In genomic region chr7:28822993-28823903, GRCm38 (mm10) we compare ENCODE assay signal across 10 mouse cellular contexts. TPM values are rescaled to one million over a fixed set of nuclear protein-coding genes. Genes with fewer than 3 reads are reported as not detected.
DNase-seq lines count a peak whose midpoint lies in the region; ATAC-seq and TF ChIP-seq lines count a peak whose summit lies in the region.
"Had no signal": no experiment of that assay in that cellular context is flagged by ENCODE, and none has a peak within 500 bp of the region (broad histone marks: within the 10 kb centered on the region; RNA-seq: fewer than 3 reads in every experiment).

No protein-coding gene starts in this region.

- H3K4me3 ChIP-seq in forebrain, embryonic 13.5 days: no peak overlapping the region
- H3K4me3 ChIP-seq in forebrain, postnatal 0 days (ENCODE audit: low read depth, low read length): no peak overlapping the region
- no peak overlapping the region for H3K4me3 ChIP-seq in lung, embryonic 16.5 days (ENCODE audit: low read length)
- H3K4me3 ChIP-seq in hindbrain, embryonic 13.5 days: no peak overlapping the region
- H3K4me3 ChIP-seq in midbrain, postnatal 0 days (ENCODE audit: low read depth, low read length): no peak overlapping the region

- H3K4me2 ChIP-seq in forebrain, embryonic 13.5 days: no peak overlapping the region
- H3K4me2 ChIP-seq in forebrain, postnatal 0 days (ENCODE audit: low read depth): no peak overlapping the region
- no peak overlapping the region for H3K4me2 ChIP-seq in lung, embryonic 16.5 days (ENCODE audit: low read depth, low read length)
- H3K4me2 ChIP-seq in hindbrain, embryonic 13.5 days: no peak overlapping the region
- no peak overlapping the region for H3K4me2 ChIP-seq in midbrain, postnatal 0 days (ENCODE audit: low read depth, low read length, poor library complexity, severe bottlenecking)

- peak overlapping the region; percentile 22; the same call in 1 of the 2 replicates for H3K27ac ChIP-seq in forebrain, embryonic 13.5 days
- no peak overlapping the region for H3K27ac ChIP-seq in forebrain, postnatal 0 days (ENCODE audit: low read depth, low read length)
- peak overlapping the region; percentile 96 for H3K27ac ChIP-seq in lung, embryonic 16.5 days (ENCODE audit: low read length)
- H3K27ac ChIP-seq in hindbrain, embryonic 13.5 days: peak overlapping the region; percentile 9; the same call in 1 of the 2 replicates
- H3K27ac ChIP-seq in midbrain, postnatal 0 days (ENCODE audit: low read depth, low read length): no peak overlapping the region

- no peak for TF ChIP-seq CTCF in forebrain, postnatal 0 days (IDR thresholded peaks at IDR 0.05; ENCODE audit: low read depth)
- TF ChIP-seq CTCF in midbrain, postnatal 0 days (IDR thresholded peaks at IDR 0.05): no peak

- H3K9ac ChIP-seq in forebrain, embryonic 13.5 days: no peak overlapping the region
- no peak overlapping the region for H3K9ac ChIP-seq in forebrain, postnatal 0 days
- H3K9ac ChIP-seq in lung, embryonic 16.5 days (ENCODE audit: low read length): no peak overlapping the region
- no peak overlapping the region for H3K9ac ChIP-seq in hindbrain, embryonic 13.5 days
- H3K9ac ChIP-seq in midbrain, postnatal 0 days (replicated peaks; ENCODE audit: low read length, poor library complexity, severe bottlenecking): 0 out of 2 replicates have a peak overlapping the region, but pooled peaks have one; percentile 13

- WGBS in forebrain, embryonic 13.5 days: 59% methylated on average over 10 of the region's 10 CpGs
- 59% methylated on average over 10 of the region's 10 CpGs for WGBS in forebrain, postnatal 0 days
- WGBS in lung, embryonic 16.5 days: 48% methylated on average over 10 of the region's 10 CpGs
- WGBS in hindbrain, embryonic 13.5 days: 66% methylated on average over 10 of the region's 10 CpGs
- WGBS in midbrain, postnatal 0 days: 56% methylated on average over 10 of the region's 10 CpGs

- peaks cover 49% of the 10 kb centered on the region for H3K36me3 ChIP-seq in forebrain, embryonic 13.5 days (ENCODE audit: poor library complexity, severe bottlenecking)
- H3K36me3 ChIP-seq in forebrain, postnatal 0 days (ENCODE audit: insufficient read depth): peaks cover 48% of the 10 kb centered on the region
- H3K36me3 ChIP-seq in lung, embryonic 16.5 days (ENCODE audit: control insufficient read depth, insufficient read depth, low read length): peaks cover 39% of the 10 kb centered on the region
- peaks cover 47% of the 10 kb centered on the region for H3K36me3 ChIP-seq in hindbrain, embryonic 13.5 days
- H3K36me3 ChIP-seq in midbrain, postnatal 0 days (ENCODE audit: insufficient read depth, low read length): peaks cover 31% of the 10 kb centered on the region

- no peak for DNase-seq in forebrain, postnatal 0 days
- DNase-seq in lung, postnatal 14 days: no peak
- no peak for DNase-seq in midbrain, postnatal 0 days (ENCODE audit: low spot score)
- no peak for DNase-seq in cerebellum, adult 8-10 months
- no peak for DNase-seq in layer of hippocampus, adult 11-12 months (ENCODE audit: low spot score)

- ATAC-seq in forebrain, embryonic 13.5 days: no peak
- ATAC-seq in forebrain, postnatal 0 days: no peak
- ATAC-seq in lung, embryonic 16.5 days (ENCODE audit: low read depth): no peak
- ATAC-seq in hindbrain, embryonic 13.5 days (ENCODE audit: low FRiP score): no peak
- no peak for ATAC-seq in midbrain, postnatal 0 days (ENCODE audit: low FRiP score)

- H3K4me1 ChIP-seq in forebrain, embryonic 13.5 days: peaks cover 25% of the 10 kb centered on the region
- 0 out of 2 replicates have a peak, but pooled peaks cover 4% of the 10 kb centered on the region for H3K4me1 ChIP-seq in forebrain, postnatal 0 days (ENCODE audit: insufficient read depth)
- H3K4me1 ChIP-seq in lung, embryonic 16.5 days (replicated peaks; ENCODE audit: control insufficient read depth, insufficient read depth, low read length): peaks cover 25% of the 10 kb centered on the region
- H3K4me1 ChIP-seq in hindbrain, embryonic 13.5 days (replicated peaks): peaks cover 45% of the 10 kb centered on the region
- peaks cover 6% of the 10 kb centered on the region; the same call in 1 of the 2 replicates for H3K4me1 ChIP-seq in midbrain, postnatal 0 days (ENCODE audit: insufficient read depth, low read length)

- H3K9me3 ChIP-seq in forebrain, embryonic 13.5 days (replicated peaks): no peaks in the 10 kb centered on the region
- H3K9me3 ChIP-seq in forebrain, postnatal 0 days (ENCODE audit: low read length): no peaks in the 10 kb centered on the region
- no peaks in the 10 kb centered on the region for H3K9me3 ChIP-seq in lung, embryonic 16.5 days (ENCODE audit: control insufficient read depth, low read length)
- H3K9me3 ChIP-seq in hindbrain, embryonic 13.5 days: no peaks in the 10 kb centered on the region
- no peaks in the 10 kb centered on the region for H3K9me3 ChIP-seq in midbrain, postnatal 0 days (ENCODE audit: low read length)

- H3K27me3 ChIP-seq in forebrain, embryonic 13.5 days: no peaks in the 10 kb centered on the region
- H3K27me3 ChIP-seq in forebrain, postnatal 0 days (ENCODE audit: insufficient read depth, low read length): no peaks in the 10 kb centered on the region
- no peaks in the 10 kb centered on the region for H3K27me3 ChIP-seq in lung, embryonic 16.5 days (ENCODE audit: control insufficient read depth, insufficient read depth, low read depth, low read length)
- H3K27me3 ChIP-seq in hindbrain, embryonic 13.5 days: no peaks in the 10 kb centered on the region
- H3K27me3 ChIP-seq in midbrain, postnatal 0 days (ENCODE audit: insufficient read depth, low read length): no peaks in the 10 kb centered on the region

RNA-seq across cellular contexts. Expression of gene Ech1, which starts 1.8 kb away (rescaled TPM):
- polyA plus RNA-seq in forebrain, embryonic 13.5 days (2015; fragmentation: Nextera tagmentation; extraction: Ambion mirVana): 69.1 and 75.6 TPM in 2 replicates
- 79.6 and 88.3 TPM in 2 replicates for total RNA-seq in forebrain, postnatal 0 days (2014; rRNA removed)
- 101 and 110 TPM in 2 replicates for polyA plus RNA-seq in forebrain, postnatal 0 days (2015; fragmentation: Nextera tagmentation; extraction: Ambion mirVana)
- 184 and 189 TPM in 2 replicates for polyA plus RNA-seq in lung, embryonic 16.5 days (2015; fragmentation: Nextera tagmentation; extraction: Ambion mirVana)
- polyA plus RNA-seq in hindbrain, embryonic 13.5 days (2015; fragmentation: Nextera tagmentation; extraction: Ambion mirVana): 81.8 and 87.5 TPM in 2 replicates
- total RNA-seq in midbrain, postnatal 0 days (2014; rRNA removed): 89.3 and 104 TPM in 2 replicates
- polyA plus RNA-seq in midbrain, postnatal 0 days (2015; fragmentation: Nextera tagmentation; extraction: Ambion mirVana): 103 and 107 TPM in 2 replicates

RNA-seq across cellular contexts. Expression of gene Lgals4, which starts 10.4 kb away (rescaled TPM):
- 2.5 and 3.3 TPM in 2 replicates for polyA plus RNA-seq in forebrain, embryonic 13.5 days (2015; fragmentation: Nextera tagmentation; extraction: Ambion mirVana)
- 2.4 and 5.2 TPM in 2 replicates for total RNA-seq in forebrain, postnatal 0 days (2014; rRNA removed)
- 3.3 and 3.5 TPM in 2 replicates for polyA plus RNA-seq in forebrain, postnatal 0 days (2015; fragmentation: Nextera tagmentation; extraction: Ambion mirVana)
- 12.5 and 14.2 TPM in 2 replicates for polyA plus RNA-seq in lung, embryonic 16.5 days (2015; fragmentation: Nextera tagmentation; extraction: Ambion mirVana)
- polyA plus RNA-seq in hindbrain, embryonic 13.5 days (2015; fragmentation: Nextera tagmentation; extraction: Ambion mirVana): 5.6 and 6.3 TPM in 2 replicates
- total RNA-seq in midbrain, postnatal 0 days (2014; rRNA removed): 3.4 and 3.5 TPM in 2 replicates
- polyA plus RNA-seq in midbrain, postnatal 0 days (2015; fragmentation: Nextera tagmentation; extraction: Ambion mirVana): 4.8 and 5.1 TPM in 2 replicates

RNA-seq across cellular contexts. Expression of gene Hnrnpl, which starts 14.9 kb away (rescaled TPM):
- 264 and 282 TPM in 2 replicates for polyA plus RNA-seq in forebrain, embryonic 13.5 days (2015; fragmentation: Nextera tagmentation; extraction: Ambion mirVana)
- total RNA-seq in forebrain, postnatal 0 days (2014; rRNA removed): 261 and 264 TPM in 2 replicates
- polyA plus RNA-seq in forebrain, postnatal 0 days (2015; fragmentation: Nextera tagmentation; extraction: Ambion mirVana): 172 TPM in 2 replicates
- 200 and 226 TPM in 2 replicates for polyA plus RNA-seq in lung, embryonic 16.5 days (2015; fragmentation: Nextera tagmentation; extraction: Ambion mirVana)
- polyA plus RNA-seq in hindbrain, embryonic 13.5 days (2015; fragmentation: Nextera tagmentation; extraction: Ambion mirVana): 200 and 202 TPM in 2 replicates
- total RNA-seq in midbrain, postnatal 0 days (2014; rRNA removed): 253 and 265 TPM in 2 replicates
- 146 and 175 TPM in 2 replicates for polyA plus RNA-seq in midbrain, postnatal 0 days (2015; fragmentation: Nextera tagmentation; extraction: Ambion mirVana)

RNA-seq across cellular contexts. Expression of gene Rinl, which starts 34.5 kb away (rescaled TPM):
- polyA plus RNA-seq in forebrain, embryonic 13.5 days (2015; fragmentation: Nextera tagmentation; extraction: Ambion mirVana): 1.7 and 2.0 TPM in 2 replicates
- total RNA-seq in forebrain, postnatal 0 days (2014; rRNA removed): 2.1 and 2.2 TPM in 2 replicates
- polyA plus RNA-seq in forebrain, postnatal 0 days (2015; fragmentation: Nextera tagmentation; extraction: Ambion mirVana): 1.6 TPM in 2 replicates
- 9.2 and 9.5 TPM in 2 replicates for polyA plus RNA-seq in lung, embryonic 16.5 days (2015; fragmentation: Nextera tagmentation; extraction: Ambion mirVana)
- polyA plus RNA-seq in hindbrain, embryonic 13.5 days (2015; fragmentation: Nextera tagmentation; extraction: Ambion mirVana): 2.7 and 2.8 TPM in 2 replicates
- total RNA-seq in midbrain, postnatal 0 days (2014; rRNA removed): 0.80 and 1.0 TPM in 2 replicates
- polyA plus RNA-seq in midbrain, postnatal 0 days (2015; fragmentation: Nextera tagmentation; extraction: Ambion mirVana): 1.9 TPM in 2 replicates

RNA-seq across cellular contexts. Expression of gene Lgals7, which starts 40.4 kb away (rescaled TPM):
- polyA plus RNA-seq in forebrain, embryonic 13.5 days (2015; fragmentation: Nextera tagmentation; extraction: Ambion mirVana): 2.0 and 2.4 TPM in 2 replicates
- total RNA-seq in forebrain, postnatal 0 days (2014; rRNA removed): 2.8 and 10.4 TPM in 2 replicates
- polyA plus RNA-seq in forebrain, postnatal 0 days (2015; fragmentation: Nextera tagmentation; extraction: Ambion mirVana): 3.5 and 3.8 TPM in 2 replicates
- polyA plus RNA-seq in lung, embryonic 16.5 days (2015; fragmentation: Nextera tagmentation; extraction: Ambion mirVana): 1.0 and 2.8 TPM in 2 replicates
- polyA plus RNA-seq in hindbrain, embryonic 13.5 days (2015; fragmentation: Nextera tagmentation; extraction: Ambion mirVana): 6.4 and 7.4 TPM in 2 replicates
- total RNA-seq in midbrain, postnatal 0 days (2014; rRNA removed): 0.38 and 12.5 TPM in 2 replicates
- 3.8 and 4.8 TPM in 2 replicates for polyA plus RNA-seq in midbrain, postnatal 0 days (2015; fragmentation: Nextera tagmentation; extraction: Ambion mirVana)
- total RNA-seq: layer of hippocampus, adult 8-10 months; monocyte, adult 5-6 weeks had no signal

Comparison
In these comparisons a context has a peak if more than half of its experiments do, and no peak if none do; other contexts are left out.
1. H3K27ac ChIP-seq: peak in forebrain, embryonic 13.5 days (single experiment), lung, embryonic 16.5 days (single experiment) and hindbrain, embryonic 13.5 days (single experiment); none in forebrain, postnatal 0 days (single experiment) and midbrain, postnatal 0 days (single experiment).